Mouse (Mus musculus) mature B cell (primary cell): ENCODE measurements around the gene Habp4.

Experiments
- in situ Hi-C: fragments of 300-500 bp; cut with MboI; formaldehyde crosslinking; loops from 2 replicates; pipeline ENCODE4 v1.14.3; 2019

Habp4 gene

DNA sequence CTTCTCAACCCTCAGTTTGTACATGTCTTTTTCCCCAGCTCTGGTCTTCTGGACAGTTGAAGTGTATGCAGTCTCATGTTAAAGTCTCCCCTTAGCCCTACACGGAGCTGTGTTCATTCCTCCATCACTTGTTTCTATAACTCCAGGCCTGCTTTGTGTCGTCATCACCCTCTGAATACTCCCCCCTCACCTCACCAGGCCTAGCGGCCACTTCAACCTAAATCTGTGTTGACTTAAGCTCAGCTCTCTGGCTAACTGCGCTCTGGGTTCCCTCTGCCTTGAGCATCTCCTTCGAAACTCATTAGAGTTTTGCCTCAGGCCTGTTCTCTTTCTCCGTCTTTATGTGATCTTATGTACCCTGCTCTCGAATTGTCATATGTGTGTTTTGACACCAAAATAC, 16.4 kb downstream of the Habp4 start:
- in situ Hi-C loops = no loop called here

DNA sequence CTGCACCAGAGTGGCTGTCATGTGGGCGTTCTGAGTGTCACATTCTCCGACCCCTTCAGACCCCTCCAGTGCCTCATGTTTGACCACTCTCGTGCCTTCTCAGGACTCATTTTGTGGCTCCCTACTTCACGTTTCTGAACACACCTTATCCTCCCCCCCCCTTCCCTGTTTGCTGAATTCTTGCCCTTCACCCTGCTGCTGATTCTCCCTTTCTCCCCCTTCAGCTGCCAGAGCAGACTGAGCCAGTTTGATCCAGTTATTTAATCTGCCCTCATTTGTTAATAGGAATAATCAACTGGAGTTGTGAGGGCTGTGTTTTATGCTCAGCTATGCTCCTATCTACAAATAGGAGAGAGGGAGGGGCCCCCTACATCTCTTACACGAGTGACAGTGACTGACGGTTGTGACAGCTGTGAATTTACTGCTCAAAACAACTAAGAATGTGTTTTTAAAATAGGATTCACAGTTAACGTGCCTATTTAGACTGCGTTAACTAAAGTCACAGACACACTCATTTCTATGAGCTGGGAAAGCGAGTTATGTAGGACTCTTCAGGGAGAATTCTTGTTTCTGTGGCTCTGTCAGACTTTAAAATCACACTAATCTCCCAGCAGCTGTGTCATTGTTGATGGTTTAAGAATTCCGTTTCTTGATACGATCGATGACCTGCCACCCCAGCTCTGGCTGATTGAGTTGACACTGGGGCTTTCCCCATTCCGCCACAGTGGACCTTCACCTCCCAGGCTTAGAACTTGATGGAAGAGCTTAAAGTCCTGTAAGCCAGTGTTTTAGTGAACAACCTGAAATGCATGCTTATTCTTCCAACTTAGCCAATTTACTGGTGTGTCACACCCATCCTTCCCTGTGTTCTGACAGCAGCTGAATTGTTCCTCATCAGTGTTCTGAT, 17.4 kb downstream of the Habp4 start:
- in situ Hi-C loops = no loop called here

DNA sequence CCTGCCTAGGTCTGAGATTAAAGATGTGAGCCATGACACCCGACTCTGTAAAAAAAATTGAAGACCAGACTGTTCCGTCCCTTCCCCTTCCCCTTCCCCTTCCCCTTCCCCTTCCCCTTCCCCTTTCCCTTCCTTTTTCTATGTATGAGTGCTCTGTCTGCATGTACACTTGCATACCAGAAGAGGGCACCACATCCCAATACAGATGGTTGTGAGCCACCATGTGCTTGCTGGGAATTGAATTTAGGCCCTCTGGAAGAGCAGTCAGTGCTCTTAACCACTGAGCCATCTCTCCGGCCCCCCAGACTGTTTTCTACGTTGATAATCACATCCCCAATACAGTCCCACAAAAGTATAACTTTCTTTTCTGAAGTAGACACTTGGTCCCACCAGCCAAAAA, 18.7 kb downstream of the Habp4 start:
- in situ Hi-C loops = no loop called here

DNA sequence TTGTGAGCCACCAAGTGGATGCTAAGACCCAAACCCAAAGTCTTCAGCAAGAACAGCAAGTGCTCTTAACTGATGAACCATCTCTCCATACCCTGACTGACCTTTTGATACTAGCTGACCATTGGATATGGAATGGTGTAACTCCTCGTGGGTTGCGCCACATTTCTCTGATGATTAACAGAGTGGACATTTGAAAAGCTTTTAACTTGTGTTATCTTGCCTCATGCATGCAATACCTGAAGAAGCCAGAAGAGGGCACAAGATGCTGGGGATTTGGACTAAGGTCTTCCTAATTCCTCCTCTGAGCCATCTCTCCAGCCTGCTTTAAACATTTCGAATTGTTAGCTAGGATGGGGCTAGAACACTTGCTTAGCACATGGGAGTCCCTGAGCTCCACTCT, 19.3 kb downstream of the Habp4 start:
- in situ Hi-C loops = no loop called here

DNA sequence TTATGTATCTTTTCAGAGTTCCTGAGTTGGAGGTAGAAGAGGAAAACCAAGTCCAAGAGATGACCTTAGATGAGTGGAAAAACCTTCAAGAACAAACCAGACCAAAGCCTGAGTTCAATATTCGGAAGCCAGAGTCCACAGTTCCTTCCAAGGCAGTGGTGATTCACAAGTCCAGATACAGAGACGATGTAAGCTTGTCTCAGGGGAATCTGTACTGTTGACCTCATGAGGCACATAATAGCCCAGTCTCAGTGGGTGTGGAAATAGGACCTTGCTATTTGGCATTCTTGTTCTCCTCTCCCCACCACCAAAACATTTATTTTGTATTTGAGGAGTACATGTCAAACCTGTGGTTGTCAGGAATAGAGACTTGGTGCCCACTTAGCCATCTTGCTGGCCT, 20.5 kb downstream of the Habp4 start:
- in situ Hi-C loops = no loop called here

DNA sequence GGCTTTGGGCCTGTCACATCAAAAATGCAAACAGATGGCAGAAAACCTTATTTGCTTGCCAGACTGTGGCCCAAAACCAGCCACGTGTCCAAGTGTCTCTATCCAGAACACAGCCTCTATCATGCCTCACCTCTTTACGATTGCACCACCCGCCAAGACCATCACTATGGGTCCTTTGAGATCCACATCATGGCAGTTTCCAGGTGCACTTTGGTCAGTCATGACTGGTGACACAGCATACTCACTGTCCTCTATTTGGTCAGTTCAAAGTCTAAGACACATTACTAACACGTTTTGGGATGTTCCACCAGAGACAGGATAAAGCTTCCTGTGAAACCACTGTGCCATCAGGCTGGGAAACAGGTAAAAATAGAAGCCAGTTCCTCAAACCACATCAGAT, 22.0 kb downstream of the Habp4 start:
- in situ Hi-C loops = no loop called here

DNA sequence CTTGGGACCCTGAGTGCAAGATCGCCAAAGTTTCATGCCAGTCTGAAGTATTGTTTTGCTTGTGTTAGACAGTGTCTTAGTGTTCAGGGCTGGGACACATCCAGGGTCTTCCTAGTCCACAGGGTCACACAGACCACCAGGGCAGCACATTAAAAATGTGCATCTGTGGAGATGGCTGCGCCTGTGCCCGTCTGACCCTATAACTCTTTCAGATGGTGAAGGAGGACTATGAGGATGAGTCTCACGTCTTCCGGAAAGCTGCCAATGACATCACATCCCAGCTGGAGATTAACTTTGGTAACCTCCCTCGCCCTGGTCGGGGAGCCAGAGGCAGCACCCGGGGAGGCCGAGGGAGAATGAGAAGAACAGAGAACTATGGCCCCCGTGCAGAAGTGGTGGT, 22.7 kb downstream of the Habp4 start:
- in situ Hi-C loops = no loop called here

DNA sequence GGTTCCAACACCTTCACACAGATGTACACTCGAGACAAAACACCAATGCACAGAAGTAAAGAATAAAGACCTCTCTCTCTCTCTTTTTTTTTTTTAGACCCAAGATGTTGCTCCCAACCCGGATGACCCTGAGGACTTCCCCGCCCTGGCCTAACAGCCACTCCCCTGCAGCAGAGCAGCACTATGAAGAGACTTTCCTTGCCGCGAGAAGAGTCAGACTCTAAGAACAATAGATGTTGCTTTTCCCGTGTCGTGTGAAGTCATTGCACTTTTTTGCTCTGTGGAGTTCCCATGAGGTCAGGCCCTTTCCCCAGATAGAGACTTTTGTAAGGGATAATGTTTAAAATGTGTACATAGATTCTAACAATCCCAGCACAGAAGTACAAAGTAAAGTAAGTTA, 23.6 kb downstream of the Habp4 start:
- in situ Hi-C loops = no loop called here

DNA sequence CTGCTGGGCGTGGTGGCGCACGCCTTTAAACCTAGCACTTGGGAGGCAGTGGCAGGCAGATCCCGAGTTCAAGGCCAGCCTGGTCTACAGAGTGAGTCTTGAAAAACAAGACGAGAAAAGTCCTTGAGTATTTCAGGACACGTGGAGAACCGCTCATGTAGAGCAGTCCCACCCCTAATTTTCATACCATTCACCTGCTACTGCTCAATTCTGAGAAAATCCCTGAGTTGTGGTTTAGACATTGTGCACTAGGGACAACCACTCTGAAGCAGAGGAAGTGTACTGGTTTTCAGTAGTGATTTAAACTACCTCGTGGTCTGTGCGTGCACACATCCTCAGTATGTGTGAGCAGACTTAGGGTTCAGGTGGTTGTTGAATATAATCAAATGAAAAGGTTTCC, 24.0 kb downstream of the Habp4 start:
- in situ Hi-C loops = no loop called here

DNA sequence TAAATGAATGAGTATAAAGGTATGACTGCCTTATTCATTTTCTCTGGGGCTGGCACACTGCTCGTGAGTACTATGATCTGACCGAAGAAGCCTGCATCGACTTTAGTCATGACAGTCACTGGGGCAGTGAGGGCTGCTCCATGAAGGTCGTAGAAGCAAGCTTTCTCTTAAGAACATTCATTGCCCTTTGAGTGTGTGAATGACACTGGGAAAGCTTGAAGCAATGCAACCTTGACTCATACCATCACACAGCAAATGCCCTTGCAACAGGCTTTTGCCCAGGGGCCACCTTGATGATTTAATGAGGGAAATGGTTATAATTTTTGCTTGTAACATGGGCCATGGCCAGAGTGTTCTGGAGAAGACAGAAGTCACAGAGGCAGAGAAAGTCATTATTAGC, 24.9 kb downstream of the Habp4 start:
- in situ Hi-C loops = no loop called here

DNA sequence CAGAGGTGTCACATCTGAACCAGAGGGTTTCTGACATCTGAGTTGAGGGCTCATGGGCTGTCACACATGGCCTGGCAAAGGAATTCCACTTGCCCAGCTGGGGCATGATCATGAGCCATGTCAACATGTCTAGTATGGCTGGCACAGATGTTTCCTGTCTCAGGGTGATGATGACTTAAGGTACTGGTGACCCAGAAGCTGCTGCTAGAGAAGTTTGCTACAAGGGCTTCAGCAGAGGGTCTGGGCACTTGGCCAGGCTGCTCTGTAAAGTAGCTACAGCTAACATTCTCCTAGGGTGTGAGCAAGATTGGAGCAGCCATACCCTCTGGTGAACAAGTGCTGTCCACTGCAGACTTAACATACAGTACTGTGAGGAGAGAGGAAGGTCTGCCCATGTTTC, 25.4 kb downstream of the Habp4 start:
- in situ Hi-C loops = no loop called here

DNA sequence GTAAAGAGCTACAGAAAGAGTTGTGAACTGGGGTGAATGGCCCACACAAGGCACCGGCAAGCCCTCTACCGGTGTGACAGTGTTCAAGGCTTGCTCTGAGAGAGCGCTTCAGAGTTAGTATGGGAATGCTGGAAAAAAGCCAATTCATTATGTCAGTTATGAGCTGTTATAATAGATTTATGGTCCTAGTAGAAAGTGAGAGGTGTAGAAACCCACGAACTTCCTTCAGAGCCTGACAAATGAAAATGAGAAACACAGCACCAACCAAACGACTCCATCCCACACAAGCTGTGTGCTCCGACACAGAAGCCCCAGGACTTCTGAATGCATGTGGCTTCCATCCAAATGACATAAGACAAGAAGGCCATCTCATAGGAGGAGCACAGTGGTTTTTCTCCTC, 36.3 kb downstream of the Habp4 start:
- in situ Hi-C loops = no loop called here

DNA sequence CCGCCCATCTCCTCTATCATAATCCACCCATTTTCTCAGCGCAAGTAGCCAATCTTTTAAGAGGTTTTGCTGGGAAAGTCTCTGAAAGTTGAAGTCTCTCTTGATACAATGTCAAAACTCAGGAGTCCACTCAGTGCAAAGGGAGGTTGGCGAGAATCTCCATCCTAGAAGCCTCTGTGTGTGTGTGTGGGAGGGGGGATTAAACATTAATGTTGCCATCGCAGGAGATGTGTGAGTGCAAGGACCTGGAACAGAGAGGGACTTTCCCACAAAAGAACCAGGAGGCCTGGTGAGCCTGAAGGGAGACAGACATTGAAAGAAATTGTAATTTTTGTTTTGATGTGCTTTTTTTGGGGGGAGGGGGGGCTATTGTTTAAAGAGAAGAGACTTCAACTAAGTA, 36.7 kb downstream of the Habp4 start:
- in situ Hi-C loops = no loop called here

DNA sequence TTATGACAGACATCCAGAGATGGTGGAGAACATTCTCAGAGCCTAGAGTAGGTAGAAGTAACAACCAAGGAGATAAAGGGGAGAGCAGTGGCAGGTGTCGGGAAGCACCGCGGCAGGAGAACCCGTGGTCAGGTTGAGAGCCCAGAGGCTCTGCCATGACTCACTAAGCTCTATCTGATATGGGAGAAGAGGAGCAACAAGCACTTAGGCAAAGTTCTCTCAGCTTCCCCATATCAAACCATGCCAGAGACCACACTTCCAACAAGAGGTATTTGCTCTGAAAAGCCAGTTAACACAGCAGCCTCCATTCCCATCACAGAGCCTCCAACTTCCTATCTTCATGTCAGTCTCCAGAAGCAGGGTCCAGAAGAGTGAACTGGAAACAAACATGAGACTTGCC, 39.3 kb downstream of the Habp4 start:
- in situ Hi-C loops = no loop called here

DNA sequence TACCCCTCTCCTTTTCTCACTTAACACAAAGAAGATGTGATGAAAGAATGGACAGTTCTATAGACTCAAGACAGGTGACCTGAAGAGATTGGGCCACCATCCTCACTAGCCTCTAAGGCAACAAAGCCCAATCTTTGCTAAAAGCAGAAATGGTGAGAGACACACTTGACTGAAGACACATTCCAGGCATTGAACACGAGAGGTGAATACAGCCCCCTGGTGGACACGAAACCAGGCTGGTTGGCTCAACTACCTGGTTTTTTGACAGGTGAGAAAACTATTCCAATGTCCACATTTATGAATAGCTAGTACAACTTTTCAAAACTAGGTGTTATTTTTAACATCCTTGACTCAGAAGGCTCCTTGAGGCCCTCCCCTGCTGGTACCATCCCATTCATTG, 43.1 kb downstream of the Habp4 start:
- in situ Hi-C loops = no loop called here

DNA sequence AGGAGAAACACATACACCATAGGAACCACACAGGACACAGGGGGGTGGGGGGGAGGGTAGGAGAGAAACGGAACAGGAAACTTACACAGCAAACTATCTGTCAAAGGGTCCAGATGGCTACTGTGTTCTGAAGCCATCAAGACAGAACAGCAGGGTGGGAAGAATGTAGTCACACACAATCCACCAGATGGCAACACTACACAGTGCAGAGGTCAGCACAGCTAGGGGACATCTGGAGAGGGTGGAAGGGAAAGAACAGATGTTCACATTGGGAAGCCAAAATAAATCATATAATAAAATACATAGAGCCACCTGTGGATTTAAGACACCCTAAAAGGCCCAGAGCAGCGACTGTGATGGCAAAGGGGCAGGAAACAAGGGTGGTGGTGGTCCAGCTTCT, 43.6 kb downstream of the Habp4 start:
- in situ Hi-C loops = no loop called here

DNA sequence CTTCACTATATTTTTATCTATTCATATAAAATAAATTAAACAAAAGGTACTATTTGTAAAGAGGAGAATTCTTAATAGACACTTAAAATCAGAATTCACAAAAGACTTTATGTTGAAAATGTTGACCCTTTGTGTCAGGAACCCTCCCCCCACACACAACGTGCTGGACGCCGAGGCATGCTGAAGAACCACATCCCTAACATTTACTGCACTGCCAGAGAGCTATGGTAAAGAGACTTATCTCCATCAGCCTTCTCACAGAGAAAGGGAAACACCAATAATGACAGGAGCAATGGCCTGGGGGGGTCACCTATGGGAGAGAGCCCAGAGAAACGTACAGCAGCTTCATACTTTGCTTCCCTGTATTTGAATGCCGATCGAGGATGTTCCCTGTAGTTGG, 46.5 kb downstream of the Habp4 start:
- in situ Hi-C loops = no loop called here

DNA sequence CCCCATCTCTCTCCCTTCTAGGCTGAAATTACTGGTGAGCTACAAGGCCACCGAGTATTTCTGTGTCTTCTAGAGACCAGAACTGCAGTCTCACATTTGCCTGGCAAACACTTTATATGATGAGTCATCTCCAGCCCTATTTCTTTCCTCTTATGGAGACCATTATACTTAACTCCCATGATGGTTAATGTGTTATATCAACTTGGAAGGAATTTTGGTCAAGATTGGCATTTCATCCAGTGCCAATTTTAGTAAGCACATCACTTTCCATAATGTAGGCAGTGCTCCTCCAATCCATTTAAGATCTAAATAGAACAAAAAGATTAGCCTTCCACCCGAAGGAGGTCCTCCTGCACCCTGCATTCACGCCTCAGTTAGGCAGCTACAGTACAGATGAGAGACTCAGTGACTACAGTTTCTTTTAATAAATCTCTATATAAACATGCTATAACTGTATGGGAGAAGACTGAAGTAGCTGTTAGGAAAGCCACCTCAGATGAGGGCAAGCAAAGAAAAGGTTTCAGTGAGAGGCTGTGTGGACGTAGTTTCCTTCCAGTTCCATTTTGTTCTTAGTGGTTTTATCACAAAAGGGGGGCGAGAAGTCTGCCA, 50.5 kb downstream of the Habp4 start:
- in situ Hi-C loops = no loop called here

DNA sequence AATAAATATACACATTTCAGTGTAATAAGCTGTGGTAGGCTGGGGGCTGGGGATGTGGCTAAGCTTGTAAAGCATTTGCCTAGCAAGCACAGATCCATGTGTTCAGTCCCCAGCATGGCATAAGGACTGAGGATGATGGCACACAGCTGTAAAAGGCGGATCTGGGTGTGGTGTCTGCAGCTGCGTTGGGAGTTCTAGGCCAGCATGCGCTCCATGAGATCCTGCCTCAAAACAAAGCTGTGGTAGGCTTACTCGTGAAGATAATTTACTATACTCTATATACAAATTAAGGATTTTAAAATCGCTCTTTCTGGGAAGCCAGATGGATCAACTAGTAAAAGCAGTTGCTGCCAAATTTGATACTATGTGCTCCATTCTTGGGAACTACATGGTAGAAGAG, 53.3 kb downstream of the Habp4 start:
- in situ Hi-C loops = no loop called here

DNA sequence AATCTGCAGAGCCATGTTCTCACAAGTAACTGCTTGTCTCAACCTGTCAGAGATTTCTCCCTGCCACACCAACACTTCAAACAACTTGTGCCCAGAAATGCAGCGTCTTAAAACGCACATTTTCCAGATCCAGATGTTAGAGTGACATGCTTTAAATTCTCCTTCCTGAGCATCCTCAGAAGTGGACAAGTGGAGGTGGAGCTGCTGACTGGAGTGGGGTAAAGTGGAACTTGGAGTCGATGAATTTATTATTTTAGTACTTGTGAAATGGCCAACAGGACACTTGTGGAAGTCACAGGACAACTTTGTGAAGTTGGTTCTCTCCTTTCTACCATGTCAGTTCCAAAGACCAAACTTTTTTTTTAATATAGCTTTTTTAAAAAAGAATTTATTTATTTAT, 64.1 kb downstream of the Habp4 start:
- in situ Hi-C loops = no loop called here

DNA sequence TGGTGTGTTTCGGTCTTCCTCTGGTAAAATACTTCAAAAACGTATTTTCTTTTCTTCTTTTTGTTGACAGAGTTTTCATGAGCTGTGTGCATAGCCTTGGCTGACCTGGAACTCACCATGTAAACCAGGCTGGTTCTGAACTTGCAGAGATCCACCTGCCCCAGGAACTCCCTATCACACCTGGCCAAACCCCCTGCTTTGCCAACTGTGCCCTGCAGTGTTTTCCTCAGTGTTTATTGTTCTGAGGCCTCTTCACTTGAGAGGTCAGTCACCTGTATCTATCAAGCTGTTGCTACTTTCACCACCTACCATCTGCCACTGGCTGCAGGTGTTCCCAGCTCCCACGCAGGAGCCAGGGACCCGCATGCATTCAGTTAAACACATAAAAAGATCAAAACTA, 65.1 kb downstream of the Habp4 start:
- in situ Hi-C loops = no loop called here

DNA sequence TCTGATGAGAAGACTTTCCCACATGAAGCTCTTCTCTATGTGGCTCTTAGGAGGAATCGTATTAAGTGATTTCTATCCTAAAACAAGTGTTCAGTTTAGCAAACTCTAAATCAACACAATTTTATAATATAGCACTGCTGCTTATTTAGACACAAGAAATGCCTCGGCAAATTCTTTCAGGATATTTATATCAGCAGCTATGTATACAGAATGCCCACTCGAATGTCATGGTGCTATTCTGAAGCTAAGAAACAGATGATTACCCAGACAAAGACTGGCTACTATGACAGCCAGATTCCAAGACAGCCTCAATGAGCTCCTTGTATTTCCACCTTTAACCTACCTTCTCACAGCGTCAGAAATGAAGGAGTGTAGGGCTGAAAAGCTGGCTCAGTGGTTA, 71.5 kb downstream of the Habp4 start:
- in situ Hi-C loops = no loop called here

DNA sequence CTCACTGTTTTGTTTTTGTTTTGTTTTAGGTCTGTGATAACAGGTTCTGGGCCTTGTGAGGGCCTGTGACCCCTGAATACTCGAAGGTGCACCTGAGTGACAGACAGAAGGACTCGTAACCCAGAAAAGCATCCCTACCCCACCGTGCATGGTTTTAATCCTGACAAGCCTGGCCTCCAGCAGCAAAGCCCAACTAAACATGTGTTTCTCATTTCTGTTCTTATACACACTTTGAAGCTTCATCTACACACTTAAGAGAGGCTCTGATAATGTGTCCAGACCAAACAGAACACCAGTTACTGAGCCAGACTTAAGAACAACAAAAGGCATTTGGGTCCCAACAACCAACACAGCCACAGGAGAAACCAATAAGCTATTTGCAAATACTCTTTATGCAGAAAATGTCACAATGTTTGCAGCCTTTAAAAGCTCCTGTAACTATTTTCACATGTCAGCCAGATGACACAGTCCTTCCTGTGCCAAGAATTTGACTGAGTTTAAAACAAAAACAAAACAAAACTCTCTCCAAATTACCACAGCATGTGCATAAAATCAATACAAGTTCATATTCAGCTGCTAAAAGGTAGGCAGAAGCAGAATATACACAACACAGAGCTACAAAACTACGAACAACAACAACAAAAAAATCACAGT, 73.6 kb downstream of the Habp4 start:
- in situ Hi-C loops = no loop called here
